Mouse (Mus musculus) NIH3T3 (cell line): ENCODE measurements around the gene Atpaf1.
A peak's percentile ranks its signal among the peaks of the same experiment; 100 is the strongest.

Experiments used
- DNase-seq: peaks from one replicate; pipeline ENCODE4 v3.0.0-alpha.2; 2012; ENCODE audit warnings: low read depth

The Atpaf1 gene

GRCm38 (mm10) chr4:115799981-115800380, 15.4 kb downstream of the Atpaf1 start:
- DNase-seq: peak; percentile 26

GRCm38 (mm10) chr4:115812326-115812725, 27.7 kb downstream of the Atpaf1 start:
- no peak for DNase-seq

- no peak for DNase-seq
Observed at GRCm38 (mm10) chr4:115815606-115816005, 31.0 kb downstream of the Atpaf1 start.

GRCm38 (mm10) chr4:115820199-115820598, 35.6 kb downstream of the Atpaf1 start:
- DNase-seq: no peak

GRCm38 (mm10) chr4:115820944-115821343, 36.3 kb downstream of the Atpaf1 start:
- no peak for DNase-seq

GRCm38 (mm10) chr4:115821431-115821830, 36.8 kb downstream of the Atpaf1 start:
- no peak for DNase-seq

GRCm38 (mm10) chr4:115821928-115822327, 37.3 kb downstream of the Atpaf1 start:
- DNase-seq: no peak

GRCm38 (mm10) chr4:115824178-115824577, 39.6 kb downstream of the Atpaf1 start:
- peak; percentile 43 for DNase-seq

- DNase-seq: no peak
Observed at GRCm38 (mm10) chr4:115825271-115825670, 40.7 kb downstream of the Atpaf1 start.

- DNase-seq: no peak
Observed at GRCm38 (mm10) chr4:115827066-115827465, 42.5 kb downstream of the Atpaf1 start.

GRCm38 (mm10) chr4:115827535-115827887, 42.9 kb downstream of the Atpaf1 start:
- DNase-seq: peak; percentile 56

GRCm38 (mm10) chr4:115827888-115828571, 43.4 kb downstream of the Atpaf1 start, which contains the start of gene Mob3c:
Mob3c (plus strand) TSS chr4:115828092.
- peak; percentile 88 for DNase-seq

GRCm38 (mm10) chr4:115828572-115828902, 43.9 kb downstream of the Atpaf1 start:
- DNase-seq: no peak

GRCm38 (mm10) chr4:115830491-115830890, 45.9 kb downstream of the Atpaf1 start:
- DNase-seq: no peak

GRCm38 (mm10) chr4:115831221-115831620, 46.6 kb downstream of the Atpaf1 start:
- no peak for DNase-seq

- DNase-seq: no peak
Observed at GRCm38 (mm10) chr4:115832040-115832439, 47.4 kb downstream of the Atpaf1 start.

GRCm38 (mm10) chr4:115835576-115835975, 51.0 kb downstream of the Atpaf1 start:
- peak; percentile 69 for DNase-seq

GRCm38 (mm10) chr4:115838196-115838595, 53.6 kb downstream of the Atpaf1 start:
- DNase-seq: no peak

GRCm38 (mm10) chr4:115838696-115839641, 54.4 kb downstream of the Atpaf1 start, which contains the start of gene Mknk1:
Mknk1 (plus strand) TSS chr4:115839198.
- DNase-seq: peak; percentile 99

GRCm38 (mm10) chr4:115839956-115840355, 55.3 kb downstream of the Atpaf1 start:
- DNase-seq: peak; percentile 85

GRCm38 (mm10) chr4:115840842-115841241, 56.2 kb downstream of the Atpaf1 start:
- no peak for DNase-seq

- peak; percentile 66 for DNase-seq
Observed at GRCm38 (mm10) chr4:115846656-115847055, 62.0 kb downstream of the Atpaf1 start.

- DNase-seq: peak; percentile 52
Observed at GRCm38 (mm10) chr4:115847377-115847776, 62.8 kb downstream of the Atpaf1 start.
